Mouse (Mus musculus) embryonic fibroblast, embryonic 13.5 days (primary cell): ENCODE results near the gene Lif.

Source experiments
- CTCF ChIP-seq: IDR thresholded peaks from 2 replicates; pipeline ENCODE4 v1.5.1; 2011; ENCODE audit warnings: mild to moderate bottlenecking, control low read depth, low read length, moderate library complexity, borderline replicate concordance; ENCODE audit not compliant: insufficient read depth
- POLR2A ChIP-seq: IDR thresholded peaks from 2 replicates; pipeline ENCODE4 v1.6.1; 2011; ENCODE audit warnings: low read depth, mild to moderate bottlenecking, control low read depth, low read length, moderate library complexity

DNA sequence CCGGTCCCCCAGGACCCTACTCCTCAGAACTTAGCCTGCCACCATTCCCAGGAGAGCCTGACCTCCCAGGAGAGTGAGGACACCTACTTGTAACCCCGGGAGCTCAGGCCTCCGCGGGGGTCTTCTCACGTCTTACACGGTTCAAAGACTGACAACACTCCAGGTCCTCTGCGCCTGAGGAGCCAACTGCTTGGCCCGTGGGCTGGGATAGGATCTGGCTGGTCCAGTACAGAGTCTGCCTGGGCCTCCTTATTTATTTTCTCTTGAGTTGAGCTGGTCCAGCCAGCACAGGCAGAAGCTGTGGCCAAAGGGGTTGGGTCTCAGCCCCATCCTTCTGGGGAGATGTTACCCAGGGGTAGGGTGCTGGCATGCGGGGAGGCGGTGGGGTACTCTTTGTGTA is 42.3 kb upstream of the Lif start:
- TF ChIP-seq CTCF (no peak), POLR2A (no peak)
